In the genomic region with DNA sequence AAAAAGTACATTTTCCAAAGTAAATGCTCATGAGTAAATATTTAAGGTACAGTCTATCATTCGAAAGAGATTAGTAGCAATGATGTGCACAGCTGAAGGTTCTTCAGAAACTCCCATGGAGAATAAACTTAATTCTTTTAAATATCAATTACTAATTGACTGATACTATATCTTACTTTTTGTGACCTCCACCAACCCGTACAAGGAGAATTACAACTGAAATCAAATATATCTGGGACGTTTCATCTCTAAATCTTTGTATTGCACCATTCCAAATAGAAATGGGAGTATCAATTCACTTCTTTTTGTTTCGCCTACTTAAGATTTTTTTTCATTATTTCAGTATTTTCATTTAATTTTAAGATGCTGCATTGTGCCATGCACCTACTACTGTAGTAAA, we compare ENCODE assay signal across 9 mouse cellular contexts. TPM values are rescaled to one million over a fixed set of nuclear protein-coding genes. Genes with fewer than 3 reads are reported as not detected.
"Had no signal": no experiment of that assay in that cellular context is flagged by ENCODE, and none has a peak within 500 bp of the region (broad histone marks: within the 10 kb centered on the region; RNA-seq: fewer than 3 reads in every experiment).

Gene Amy2a3 (minus strand): TSS at position 101 of the 400 bp plus-strand sequence.

RNA-seq across cellular contexts. Expression of gene Amy2a3, which starts in this region (rescaled TPM):
- polyA plus RNA-seq: neural tube, embryonic 11.5 days; neural tube, embryonic 12.5 days; neural tube, embryonic 13.5 days; neural tube, embryonic 14.5 days; neural tube, embryonic 15.5 days; stomach, embryonic 14.5 days; thymus, adult 2 months; thymus, postnatal 0 days; urinary bladder, adult 2 months had no signal
